Mouse (Mus musculus) kidney, postnatal 10 days (tissue): ENCODE results near the gene Trp63.
A peak's percentile ranks its signal among the peaks of the same experiment; 100 is the strongest.
"Not testable (repeated sequence)": the region's sequence is repeated elsewhere in the genome, so short reads cannot be mapped to it uniquely, and the experiment has no call there.

ENCODE experiments used
- DNase-seq: peaks from one replicate; pipeline ENCODE4 v3.0.0; 2021; ENCODE audit warnings: mixed read lengths

Gene Trp63

GRCm38 (mm10) chr16:25683531-25684248 is at the start of gene Trp63:
Gene Trp63, plus strand, starts transcription at chr16:25683763.
- no peak for DNase-seq

- not testable (repeated sequence) for DNase-seq
Measured at GRCm38 (mm10) chr16:25644716-25645115, 38.8 kb upstream of the Trp63 start.

GRCm38 (mm10) chr16:25660510-25661235 is 22.9 kb upstream of the Trp63 start:
- DNase-seq, result no peak

- DNase-seq, result no peak
Measured at GRCm38 (mm10) chr16:25663116-25663515, 20.4 kb upstream of the Trp63 start.

- DNase-seq, result no peak
Measured at GRCm38 (mm10) chr16:25673861-25674440, 9.6 kb upstream of the Trp63 start.

- DNase-seq, result no peak
Measured at GRCm38 (mm10) chr16:25680369-25680768, 3.2 kb upstream of the Trp63 start.

GRCm38 (mm10) chr16:25682533-25682932 is 1.0 kb upstream of the Trp63 start:
- peak; percentile 22 for DNase-seq

- DNase-seq, result no peak
Measured at GRCm38 (mm10) chr16:25684572-25684971, 1.0 kb downstream of the Trp63 start.

- no peak for DNase-seq
Measured at GRCm38 (mm10) chr16:25690612-25691011, 7.0 kb downstream of the Trp63 start.

- DNase-seq, result no peak
Measured at GRCm38 (mm10) chr16:25701252-25701651, 17.7 kb downstream of the Trp63 start.

- DNase-seq, result no peak
Measured at GRCm38 (mm10) chr16:25706260-25706659, 22.7 kb downstream of the Trp63 start.

GRCm38 (mm10) chr16:25715790-25716189 is 32.2 kb downstream of the Trp63 start:
- no peak for DNase-seq

GRCm38 (mm10) chr16:25723131-25723530 is 39.6 kb downstream of the Trp63 start:
- DNase-seq, result no peak

GRCm38 (mm10) chr16:25727001-25727400 is 43.4 kb downstream of the Trp63 start:
- no peak for DNase-seq

GRCm38 (mm10) chr16:25727957-25728506 is 44.5 kb downstream of the Trp63 start:
- peak; percentile 80 for DNase-seq

GRCm38 (mm10) chr16:25736912-25737311 is 53.3 kb downstream of the Trp63 start:
- no peak for DNase-seq

GRCm38 (mm10) chr16:25737623-25738050 is 54.1 kb downstream of the Trp63 start:
- DNase-seq, result no peak

GRCm38 (mm10) chr16:25746807-25747206 is 63.2 kb downstream of the Trp63 start:
- peak; percentile 72 for DNase-seq

GRCm38 (mm10) chr16:25751866-25752265 is 68.3 kb downstream of the Trp63 start:
- DNase-seq, result peak; percentile 27

GRCm38 (mm10) chr16:25758108-25758507 is 74.5 kb downstream of the Trp63 start:
- DNase-seq, result peak; percentile 42

- DNase-seq, result no peak
Measured at GRCm38 (mm10) chr16:25765549-25765948, 82.0 kb downstream of the Trp63 start.

- no peak for DNase-seq
Measured at GRCm38 (mm10) chr16:25774611-25775010, 91.0 kb downstream of the Trp63 start.

- DNase-seq, result no peak
Measured at GRCm38 (mm10) chr16:25777501-25777900, 93.9 kb downstream of the Trp63 start.

- no peak for DNase-seq
Measured at GRCm38 (mm10) chr16:25779964-25780363, 96.4 kb downstream of the Trp63 start.
